ENCODE assay signal across 19 mouse cellular contexts in the genomic region with DNA sequence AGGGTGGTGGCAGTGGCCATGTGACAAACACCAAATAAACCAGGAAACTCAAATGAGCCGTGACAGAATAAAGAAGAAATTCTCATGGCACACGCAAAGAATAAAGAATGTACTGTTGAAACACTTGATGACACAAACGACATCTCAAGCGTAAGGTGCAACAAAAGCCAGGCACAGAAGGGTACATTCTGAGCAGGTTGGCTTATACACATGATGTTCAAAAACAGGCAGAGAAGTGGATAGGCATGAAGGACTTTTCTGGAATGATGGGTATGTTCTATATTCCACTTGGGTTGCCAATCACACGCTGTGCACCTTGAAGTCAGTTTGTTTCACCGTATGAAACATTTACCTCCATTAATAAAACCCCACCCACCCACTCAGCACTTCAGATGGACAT.
"Had no signal": no experiment of that assay in that cellular context is flagged by ENCODE, and none has a peak within 500 bp of the region (broad histone marks: within the 10 kb centered on the region; RNA-seq: fewer than 3 reads in every experiment).

No protein-coding gene starts in this region.

- H3K36me3 ChIP-seq: limb, embryonic 15.5 days; liver, embryonic 13.5 days; liver, embryonic 15.5 days; midbrain, embryonic 10.5 days; midbrain, embryonic 13.5 days; neural tube, embryonic 13.5 days; neural tube, embryonic 15.5 days had no signal

- H3K4me1 ChIP-seq: limb, embryonic 15.5 days; liver, embryonic 13.5 days; liver, embryonic 15.5 days had no signal

- H3K27ac ChIP-seq: limb, embryonic 15.5 days; liver, embryonic 13.5 days; liver, embryonic 15.5 days; midbrain, embryonic 10.5 days; midbrain, embryonic 13.5 days; neural tube, embryonic 13.5 days; neural tube, embryonic 15.5 days had no signal

- H3K4me2 ChIP-seq: limb, embryonic 15.5 days; liver, embryonic 13.5 days; liver, embryonic 15.5 days; lung, embryonic 14.5 days; midbrain, embryonic 13.5 days; neural tube, embryonic 13.5 days; neural tube, embryonic 15.5 days had no signal

- ATAC-seq: liver, postnatal 0 days; midbrain, embryonic 13.5 days; midbrain, embryonic 16.5 days had no signal

- DNase-seq: liver, embryonic 13.5 days; liver, postnatal 0 days; lung, embryonic 14.5 days; retina, postnatal 1 day; right cerebral cortex, adult 18-20 months; right cerebral cortex, postnatal 25 days; right cerebral cortex, postnatal 4 days; spleen, adult 18-20 months; thymus, adult 18-20 months; thymus, postnatal 14 days; thymus, postnatal 36 days had no signal

- H3K4me3 ChIP-seq: limb, embryonic 15.5 days; liver, embryonic 13.5 days; liver, embryonic 15.5 days; midbrain, embryonic 10.5 days; midbrain, embryonic 13.5 days; myocyte; neural tube, embryonic 13.5 days; neural tube, embryonic 15.5 days had no signal

- H3K9me3 ChIP-seq: limb, embryonic 15.5 days; liver, embryonic 13.5 days; liver, embryonic 15.5 days; midbrain, embryonic 10.5 days; midbrain, embryonic 13.5 days; neural tube, embryonic 13.5 days; neural tube, embryonic 15.5 days had no signal

- H3K9ac ChIP-seq: limb, embryonic 15.5 days; liver, embryonic 13.5 days; liver, embryonic 15.5 days; liver, postnatal 0 days; lung, embryonic 14.5 days; midbrain, embryonic 13.5 days; neural tube, embryonic 13.5 days; neural tube, embryonic 15.5 days had no signal

- H3K27me3 ChIP-seq: limb, embryonic 15.5 days; liver, embryonic 13.5 days; liver, embryonic 15.5 days; midbrain, embryonic 13.5 days; neural tube, embryonic 13.5 days; neural tube, embryonic 15.5 days had no signal
